11 mouse cellular contexts compared by ENCODE assay signal in genomic region chr12:91878056-91878911, GRCm38 (mm10). TPM values are rescaled to one million over a fixed set of nuclear protein-coding genes. Genes with fewer than 3 reads are reported as not detected.
DNase-seq lines count a peak whose midpoint lies in the region; ATAC-seq lines count a peak whose summit lies in the region.
"Had no signal": no experiment of that assay in that cellular context is flagged by ENCODE, and none has a peak within 500 bp of the region (broad histone marks: within the 10 kb centered on the region; RNA-seq: fewer than 3 reads in every experiment).

No protein-coding gene starts in this region.

- H3K27me3 ChIP-seq in limb, embryonic 12.5 days: no peaks in the 10 kb centered on the region
- no peaks in the 10 kb centered on the region for H3K27me3 ChIP-seq in limb, embryonic 10.5 days (ENCODE audit: low read depth, poor library complexity, severe bottlenecking)
- H3K27me3 ChIP-seq in hindbrain, embryonic 16.5 days (replicated peaks; ENCODE audit: control insufficient read depth, insufficient read depth, low read length): no peaks in the 10 kb centered on the region
- H3K27me3 ChIP-seq in neural tube, embryonic 15.5 days (replicated peaks): no peaks in the 10 kb centered on the region

- H3K27ac ChIP-seq in limb, embryonic 12.5 days: 0 out of 2 replicates have a peak overlapping the region, but pooled peaks have one; percentile 23
- H3K27ac ChIP-seq in limb, embryonic 10.5 days: no peak overlapping the region
- H3K27ac ChIP-seq in hindbrain, embryonic 16.5 days (ENCODE audit: low read depth, low read length): no peak overlapping the region
- H3K27ac ChIP-seq in neural tube, embryonic 15.5 days (replicated peaks): no peak overlapping the region
- H3K27ac ChIP-seq: stomach, postnatal 0 days had no signal

- no peak for ATAC-seq in limb, embryonic 12.5 days (ENCODE audit: insufficient number of reproducible peaks, insufficient read depth, low FRiP score, low TSS enrichment, low read depth)
- peak; percentile 48 for ATAC-seq in hindbrain, embryonic 16.5 days
- no peak for ATAC-seq in neural tube, embryonic 15.5 days (ENCODE audit: low FRiP score)

- no peak for DNase-seq in limb, embryonic 10.5 days (ENCODE audit: low spot score)
- peak; percentile 28 for DNase-seq in embryo, embryonic 11 days
- DNase-seq in thymus, adult 18-20 months: no peak
- DNase-seq in MN1 (ENCODE audit: low spot score): no peak
- DNase-seq: cerebellum, adult 11-12 months; lung, adult 2 months had no signal

- H3K9me3 ChIP-seq in limb, embryonic 12.5 days: no peaks in the 10 kb centered on the region
- no peaks in the 10 kb centered on the region for H3K9me3 ChIP-seq in limb, embryonic 10.5 days (replicated peaks)
- H3K9me3 ChIP-seq in hindbrain, embryonic 16.5 days (ENCODE audit: control insufficient read depth, low read length): no peaks in the 10 kb centered on the region
- no peaks in the 10 kb centered on the region for H3K9me3 ChIP-seq in neural tube, embryonic 15.5 days (replicated peaks)
- H3K9me3 ChIP-seq: G1E had no signal

- no peaks in the 10 kb centered on the region for H3K36me3 ChIP-seq in limb, embryonic 12.5 days
- H3K36me3 ChIP-seq in limb, embryonic 10.5 days: no peaks in the 10 kb centered on the region
- no peaks in the 10 kb centered on the region for H3K36me3 ChIP-seq in hindbrain, embryonic 16.5 days (ENCODE audit: control insufficient read depth, insufficient read depth, low read length)
- no peaks in the 10 kb centered on the region for H3K36me3 ChIP-seq in neural tube, embryonic 15.5 days
- H3K36me3 ChIP-seq: G1E had no signal

- H3K9ac ChIP-seq in limb, embryonic 12.5 days (replicated peaks): no peak overlapping the region
- H3K9ac ChIP-seq in hindbrain, embryonic 16.5 days (ENCODE audit: low read depth, low read length): no peak overlapping the region
- H3K9ac ChIP-seq in neural tube, embryonic 15.5 days (replicated peaks): no peak overlapping the region

- peaks cover 15% of the 10 kb centered on the region for H3K4me1 ChIP-seq in limb, embryonic 12.5 days (replicated peaks)
- H3K4me1 ChIP-seq in limb, embryonic 10.5 days: peaks cover 15% of the 10 kb centered on the region
- no peaks in the 10 kb centered on the region for H3K4me1 ChIP-seq in hindbrain, embryonic 16.5 days (ENCODE audit: control insufficient read depth, insufficient read depth, low read depth, low read length)
- peaks cover 13% of the 10 kb centered on the region; the same call in 1 of the 2 replicates for H3K4me1 ChIP-seq in neural tube, embryonic 15.5 days

- WGBS in limb, embryonic 12.5 days: 54% methylated on average over 21 of the region's 21 CpGs
- WGBS in limb, embryonic 10.5 days: 78% methylated on average over 21 of the region's 21 CpGs
- 64% methylated on average over 21 of the region's 21 CpGs for WGBS in hindbrain, embryonic 16.5 days
- 63% methylated on average over 21 of the region's 21 CpGs for WGBS in neural tube, embryonic 15.5 days

- H3K4me3 ChIP-seq in limb, embryonic 12.5 days (replicated peaks): no peak overlapping the region
- H3K4me3 ChIP-seq in limb, embryonic 10.5 days: no peak overlapping the region
- H3K4me3 ChIP-seq in hindbrain, embryonic 16.5 days (ENCODE audit: low read length): no peak overlapping the region
- H3K4me3 ChIP-seq in neural tube, embryonic 15.5 days (replicated peaks): no peak overlapping the region

- peak overlapping the region; percentile 18; the same call in 1 of the 2 replicates for H3K4me2 ChIP-seq in limb, embryonic 12.5 days
- H3K4me2 ChIP-seq in hindbrain, embryonic 16.5 days (ENCODE audit: low read length): no peak overlapping the region
- H3K4me2 ChIP-seq in neural tube, embryonic 15.5 days: peak overlapping the region; percentile 9

RNA-seq across cellular contexts. Expression of gene Sel1l, which starts 29.3 kb away (rescaled TPM):
- 79.9 and 86.3 TPM in 2 replicates for polyA plus RNA-seq in limb, embryonic 12.5 days (2016; fragmentation: Nextera tagmentation; extraction: Ambion mirVana)
- 50.2 and 61.9 TPM in 2 replicates for polyA plus RNA-seq in limb, embryonic 10.5 days (2016; fragmentation: Nextera tagmentation; extraction: Ambion mirVana)
- polyA plus RNA-seq in hindbrain, embryonic 16.5 days (2015; fragmentation: Nextera tagmentation; extraction: Ambion mirVana): 92.4 and 94.8 TPM in 2 replicates
- 106 and 110 TPM in 2 replicates for polyA plus RNA-seq in neural tube, embryonic 15.5 days (2015; fragmentation: Nextera tagmentation; extraction: Ambion mirVana)
